Mouse (Mus musculus): ENCODE measurements around the gene Lrrc8a.

DNA sequence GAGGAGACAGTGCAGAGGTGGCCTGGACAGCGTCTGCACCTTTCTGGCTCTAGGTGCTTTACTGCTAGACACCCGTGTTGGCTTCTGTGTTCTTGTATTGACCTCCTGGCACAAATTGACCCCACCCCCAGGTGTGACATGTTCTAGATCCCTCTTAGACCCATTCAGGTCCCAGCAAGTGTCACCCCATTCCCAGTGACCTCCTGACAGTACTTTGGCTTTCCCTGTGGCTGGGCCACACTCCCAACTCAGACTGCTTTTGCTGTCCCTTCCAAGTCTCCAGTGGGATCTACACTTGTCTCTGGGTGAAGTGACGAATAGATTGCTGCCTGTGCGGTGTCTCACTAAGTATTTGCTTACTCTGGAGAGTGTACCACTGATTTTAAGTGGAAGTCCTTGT lies 30.1 kb upstream of the Lrrc8a start:
- TF ChIP-seq CTCF (conservative IDR thresholded peaks at IDR 0.05; ENCODE audit: low read length) (no peak), POU5F1 (IDR thresholded peaks at IDR 0.05; ENCODE audit: borderline replicate concordance, low read length) (no peak), NANOG (IDR thresholded peaks at IDR 0.05; ENCODE audit: borderline replicate concordance, low read length) (no peak)

Measured in E14TG2a.4 (cell line).